20 mouse cellular contexts compared by ENCODE assay signal in genomic region chr8:85862381-85862780, GRCm38 (mm10). TPM values are rescaled to one million over a fixed set of nuclear protein-coding genes. Genes with fewer than 3 reads are reported as not detected.
DNase-seq lines count a peak whose midpoint lies in the region; ATAC-seq lines count a peak whose summit lies in the region.
"Had no signal": no experiment of that assay in that cellular context is flagged by ENCODE, and none has a peak within 500 bp of the region (broad histone marks: within the 10 kb centered on the region; RNA-seq: fewer than 3 reads in every experiment).

No protein-coding gene starts in this region.

- H3K36me3 ChIP-seq in hindbrain, embryonic 10.5 days, result no peaks in the 10 kb centered on the region
- H3K36me3 ChIP-seq: embryonic facial prominence, embryonic 13.5 days; forebrain, embryonic 10.5 days; heart, embryonic 12.5 days had no signal

- H3K4me3 ChIP-seq in brown adipose tissue, adult 24 weeks (ENCODE audit: insufficient read depth, low read depth, low read length), result no peak overlapping the region
- H3K4me3 ChIP-seq in hindbrain, embryonic 10.5 days, result no peak overlapping the region
- H3K4me3 ChIP-seq: embryonic facial prominence, embryonic 13.5 days; forebrain, embryonic 10.5 days; heart, embryonic 12.5 days had no signal

- peaks cover 2% of the 10 kb centered on the region; the same call in 1 of the 2 replicates for H3K4me1 ChIP-seq in brown adipose tissue, adult 24 weeks (ENCODE audit: control insufficient read depth, insufficient read depth, insufficient read length, low read length)
- H3K4me1 ChIP-seq in hindbrain, embryonic 10.5 days (replicated peaks), result no peaks in the 10 kb centered on the region
- H3K4me1 ChIP-seq: embryonic facial prominence, embryonic 13.5 days; heart, embryonic 12.5 days had no signal

- no peak for ATAC-seq in activated CD4-positive, CD25-positive, alpha-beta regulatory T cell, adult 4 months
- ATAC-seq: forebrain, embryonic 14.5 days; hindbrain, embryonic 16.5 days; inflammation-experienced regulatory T-cells, adult 6 months; intestine, postnatal 0 days had no signal

- DNase-seq in 3T3-L1 (ENCODE audit: low read depth, low spot score) (peak; percentile 20), 416B (ENCODE audit: low read depth) (peak; percentile 26)
- peak; percentile 17 for DNase-seq in telencephalon, adult 2 months (ENCODE audit: low read depth, low spot score)
- no peak for DNase-seq in hindbrain, embryonic 10.5 days (ENCODE audit: low spot score)
- DNase-seq: adrenal gland, postnatal 14 days; cerebellum, adult 11-12 months; cerebellum, adult 9-10 months; cerebellum, postnatal 25 days; gastrocnemius, postnatal 14 days; kidney, adult 8-10 months had no signal

- H3K9me3 ChIP-seq in hindbrain, embryonic 10.5 days, result no peaks in the 10 kb centered on the region
- H3K9me3 ChIP-seq: embryonic facial prominence, embryonic 13.5 days; forebrain, embryonic 10.5 days; heart, embryonic 12.5 days had no signal

- H3K27me3 ChIP-seq in hindbrain, embryonic 10.5 days (ENCODE audit: insufficient read depth, poor library complexity, severe bottlenecking), result no peaks in the 10 kb centered on the region
- H3K27me3 ChIP-seq: embryonic facial prominence, embryonic 13.5 days; heart, embryonic 12.5 days; Patski had no signal

- WGBS in hindbrain, embryonic 10.5 days, result 71% methylated on average over 1 of the region's 1 CpGs

- H3K27ac ChIP-seq in brown adipose tissue, adult 24 weeks (replicated peaks; ENCODE audit: low read depth, low read length), result 0 out of 2 replicates have a peak overlapping the region, but pooled peaks have one; percentile 6
- H3K27ac ChIP-seq in hindbrain, embryonic 10.5 days, result no peak overlapping the region
- H3K27ac ChIP-seq: embryonic facial prominence, embryonic 13.5 days; forebrain, embryonic 10.5 days had no signal

RNA-seq across cellular contexts. Expression of gene Phkb, which starts 21.6 kb away (rescaled TPM):
- polyA plus RNA-seq in brown adipose tissue, adult 24 weeks (2012; ENCODE audit: insufficient read depth, insufficient read length, missing spikeins), result 57.7 and 64.5 TPM in 2 replicates
- 10 to 100 TPM; 22.2 to 25.8 TPM for polyA plus RNA-seq in activated CD4-positive, CD25-positive, alpha-beta regulatory T cell, adult 4 months (2017; shearing (Covaris generic))
- 32.0 and 47.2 TPM in 2 replicates for polyA plus RNA-seq in hindbrain, embryonic 10.5 days (2016; fragmentation: Nextera tagmentation; extraction: Ambion mirVana)

RNA-seq across cellular contexts. Expression of gene Itfg1, which starts 21.7 kb away (rescaled TPM):
- 40.4 and 45.0 TPM in 2 replicates for polyA plus RNA-seq in brown adipose tissue, adult 24 weeks (2012; ENCODE audit: insufficient read depth, insufficient read length, missing spikeins)
- polyA plus RNA-seq in activated CD4-positive, CD25-positive, alpha-beta regulatory T cell, adult 4 months (2017; shearing (Covaris generic)), result 10 to 100 TPM; 19.0 to 20.7 TPM
- polyA plus RNA-seq in hindbrain, embryonic 10.5 days (2016; fragmentation: Nextera tagmentation; extraction: Ambion mirVana), result 63.9 and 73.8 TPM in 2 replicates
